Mouse (Mus musculus): Measurements from ENCODE around the gene Ets1. TPM values are rescaled to one million over a fixed set of nuclear protein-coding genes. Genes with fewer than 3 reads are reported as not detected.

Gene Ets1
- 17.6 and 34.5 TPM in 2 replicates for polyA plus RNA-seq (2015; fragmentation: Nextera tagmentation; extraction: Ambion mirVana)

DNA sequence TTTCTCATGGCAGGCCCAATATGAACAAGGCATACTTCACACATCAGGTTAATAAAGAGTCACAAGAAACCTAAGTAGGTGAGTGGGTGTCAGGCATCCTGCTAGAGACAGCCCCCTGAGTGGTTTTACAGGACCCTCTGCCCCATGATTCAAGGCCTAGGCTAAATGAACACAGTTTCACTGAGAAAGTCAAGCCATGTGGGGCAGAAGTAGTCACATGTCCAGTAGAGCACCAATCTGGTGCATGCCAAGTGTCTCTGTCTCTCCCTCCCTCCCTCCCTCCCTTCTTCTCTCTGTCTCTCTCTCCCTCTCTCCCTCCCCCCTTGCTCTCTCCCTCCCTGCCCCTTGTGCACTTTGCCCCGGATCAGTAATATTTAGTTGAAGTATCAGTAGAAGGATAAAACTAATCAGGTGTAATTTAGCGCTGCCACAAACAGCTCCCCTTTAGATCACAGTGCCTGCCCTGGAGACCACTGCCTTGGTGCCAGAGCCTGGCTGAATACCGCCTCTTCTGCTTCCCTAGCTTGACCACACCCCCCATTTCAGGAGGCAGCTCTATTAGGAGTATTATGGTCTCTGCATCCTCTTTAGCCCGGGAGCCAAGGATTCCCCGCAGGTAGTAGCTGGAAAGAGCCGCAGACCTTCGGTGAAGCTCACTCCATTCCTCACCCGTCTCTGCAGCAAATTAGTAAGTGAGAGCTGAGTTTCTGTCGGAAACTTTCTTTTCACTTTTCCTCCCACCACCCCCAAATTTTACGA lies at the start of gene Ets1:
Ets1 (plus strand) TSS at position 595 of the 759 bp plus-strand sequence.
- WGBS, result 3% methylated on average over 10 of the region's 10 CpGs
- H3K4me3 ChIP-seq (replicated peaks), result peak within 1 kb of the TSS; percentile 22

DNA sequence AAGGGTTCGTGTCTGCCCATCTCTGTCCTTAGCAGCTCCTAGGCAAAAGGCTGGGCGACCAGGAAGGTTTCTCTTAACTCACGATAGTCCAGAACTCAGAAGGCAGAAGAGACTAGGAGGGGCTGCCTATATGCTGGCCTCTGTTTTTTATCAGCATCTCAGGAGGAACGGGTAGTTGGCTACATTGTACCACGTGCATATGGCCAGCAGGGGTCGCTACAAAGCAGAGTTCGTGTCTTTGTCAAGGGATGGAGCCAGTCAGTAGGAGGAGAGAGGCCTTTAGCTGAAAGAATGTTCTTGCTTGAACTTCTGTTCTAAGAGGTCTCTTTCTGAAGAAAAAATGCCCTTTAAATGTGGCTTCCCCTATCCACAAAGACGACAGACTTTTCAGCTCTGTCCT lies 46.1 kb upstream of the Ets1 start:
- ATAC-seq (ENCODE audit: low FRiP score), result peak; percentile 60; the same call in 1 of the 2 replicates
- H3K4me1 ChIP-seq, result peaks cover 11% of the 10 kb centered on the region
- H3K4me2 ChIP-seq, result no peak overlapping the region
- 11% methylated on average over 8 of the region's 8 CpGs for WGBS
- H3K9ac ChIP-seq (replicated peaks), result no peak overlapping the region
- peaks cover 10% of the 10 kb centered on the region for H3K27me3 ChIP-seq (replicated peaks)
- H3K36me3 ChIP-seq, result no peaks in the 10 kb centered on the region
- H3K4me3 ChIP-seq (replicated peaks), result no peak overlapping the region
- H3K9me3 ChIP-seq (replicated peaks), result no peaks in the 10 kb centered on the region
- H3K27ac ChIP-seq (replicated peaks), result no peak overlapping the region

More for the DNA sequence above, at the start of gene Ets1:
- peak within 1 kb of the TSS; percentile 39 for H3K4me2 ChIP-seq
- no peak within 1 kb of the TSS for H3K9ac ChIP-seq (replicated peaks)
- no peaks in the 10 kb centered on the region for H3K9me3 ChIP-seq (replicated peaks)
- no peak for ATAC-seq (ENCODE audit: low FRiP score)
- no peak within 1 kb of the TSS for H3K27ac ChIP-seq (replicated peaks)
- peaks cover 29% of the 10 kb centered on the region for H3K27me3 ChIP-seq (replicated peaks)
- no peaks in the 10 kb centered on the region for H3K36me3 ChIP-seq
- H3K4me1 ChIP-seq, result peaks cover 4% of the 10 kb centered on the region; the same call in 1 of the 2 replicates

DNA sequence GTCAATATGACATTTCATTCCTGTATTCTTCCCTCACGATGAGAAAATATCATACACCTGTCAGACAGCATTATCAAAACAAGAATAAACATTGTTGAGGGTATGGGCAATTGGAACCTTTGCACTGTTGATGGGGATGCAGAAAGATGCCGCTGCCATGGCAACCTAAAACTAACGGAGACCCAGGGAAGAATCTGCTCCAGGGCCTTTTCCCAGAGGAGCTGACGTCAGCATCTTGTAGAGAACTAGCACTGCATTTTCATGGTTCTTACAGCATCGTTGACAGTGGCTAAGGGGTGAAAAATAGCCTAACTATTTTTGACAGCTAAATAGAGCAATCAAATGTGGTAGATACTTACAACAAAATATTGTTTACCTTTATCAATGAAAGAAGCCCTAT lies 45.5 kb upstream of the Ets1 start:
- no peak for ATAC-seq (ENCODE audit: low FRiP score)
- Histone ChIP-seq H3K27me3 (replicated peaks) (peaks cover 10% of the 10 kb centered on the region), H3K4me2 (no peak overlapping the region), H3K9ac (replicated peaks) (no peak overlapping the region), H3K36me3 (no peaks in the 10 kb centered on the region), H3K9me3 (replicated peaks) (no peaks in the 10 kb centered on the region), H3K4me3 (replicated peaks) (no peak overlapping the region), H3K27ac (replicated peaks) (no peak overlapping the region), H3K4me1 (peaks cover 11% of the 10 kb centered on the region)
- 39% methylated on average over 5 of the region's 5 CpGs for WGBS

DNA sequence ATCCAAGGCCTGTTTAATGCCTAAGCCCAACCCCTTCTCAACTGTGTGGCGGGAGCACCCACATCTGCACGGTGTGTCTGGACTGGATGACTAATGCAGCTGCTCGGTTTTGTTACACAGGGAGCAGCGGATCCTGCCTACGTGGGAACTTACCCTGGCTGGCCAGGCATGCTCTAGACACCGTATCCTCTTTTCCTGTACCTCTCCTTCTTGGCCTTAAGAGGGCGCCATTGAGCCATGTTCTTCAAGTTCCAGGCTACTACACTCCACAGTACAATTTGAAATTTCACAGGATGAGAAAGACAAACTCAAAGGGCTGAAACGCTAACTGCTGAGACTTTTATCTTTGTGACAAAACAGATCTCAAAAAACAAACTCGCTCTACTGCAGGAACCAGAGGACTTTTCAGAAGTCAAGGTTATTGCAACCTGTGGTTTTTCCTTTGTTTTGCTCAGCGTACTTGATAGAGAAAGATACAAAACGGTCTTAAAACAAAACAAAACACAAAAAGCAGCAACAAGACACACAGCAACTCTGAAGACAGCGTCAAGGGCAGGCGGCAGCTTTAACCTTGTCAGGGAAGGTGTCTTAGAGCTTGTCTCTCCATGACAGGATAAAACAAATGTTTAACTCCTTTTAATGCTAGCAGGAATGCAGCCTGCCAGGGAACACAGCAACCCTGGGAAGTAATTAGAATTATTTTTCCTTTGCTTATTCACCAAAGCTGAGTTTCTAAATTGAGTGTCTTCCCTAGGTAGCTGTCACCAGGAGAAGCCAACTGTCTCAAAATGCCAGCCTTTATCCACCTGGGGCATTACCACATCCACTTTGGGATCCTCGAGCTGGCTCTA lies 44.1 kb upstream of the Ets1 start:
- Histone ChIP-seq H3K9ac (replicated peaks) (no peak overlapping the region), H3K27ac (replicated peaks) (0 out of 2 replicates have a peak overlapping the region, but pooled peaks have one; percentile 4), H3K4me3 (replicated peaks) (no peak overlapping the region), H3K4me1 (peaks cover 11% of the 10 kb centered on the region), H3K4me2 (peak overlapping the region; percentile 33), H3K36me3 (no peaks in the 10 kb centered on the region), H3K27me3 (replicated peaks) (peaks cover 10% of the 10 kb centered on the region), H3K9me3 (replicated peaks) (no peaks in the 10 kb centered on the region)
- peak; percentile 91 for ATAC-seq (ENCODE audit: low FRiP score)
- 10% methylated on average over 14 of the region's 14 CpGs for WGBS

DNA sequence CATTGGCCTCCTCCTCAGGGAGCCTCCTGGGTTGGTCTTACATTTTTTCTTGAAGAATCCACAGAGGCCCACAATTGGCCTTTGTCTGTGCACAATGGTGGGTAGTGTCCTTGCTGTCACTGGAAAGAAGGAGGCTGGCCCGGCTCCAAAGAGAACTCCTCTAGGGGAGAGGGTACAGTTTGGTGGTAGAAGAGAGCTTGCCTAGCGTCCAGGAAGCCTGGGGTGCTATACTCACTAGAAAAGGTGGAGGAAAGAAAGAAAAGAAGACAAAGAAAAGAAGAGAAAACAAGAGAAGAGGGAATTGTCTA lies 43.5 kb upstream of the Ets1 start:
- peaks cover 10% of the 10 kb centered on the region for H3K27me3 ChIP-seq (replicated peaks)
- H3K36me3 ChIP-seq, result no peaks in the 10 kb centered on the region
- ATAC-seq (ENCODE audit: low FRiP score), result no peak
- H3K27ac ChIP-seq (replicated peaks), result 0 out of 2 replicates have a peak overlapping the region, but pooled peaks have one; percentile 4
- H3K9me3 ChIP-seq (replicated peaks), result no peaks in the 10 kb centered on the region
- no peak overlapping the region for H3K9ac ChIP-seq (replicated peaks)
- no peak overlapping the region for H3K4me2 ChIP-seq
- H3K4me1 ChIP-seq, result peaks cover 11% of the 10 kb centered on the region
- WGBS, result 15% methylated on average over 2 of the region's 2 CpGs
- H3K4me3 ChIP-seq (replicated peaks), result no peak overlapping the region

DNA sequence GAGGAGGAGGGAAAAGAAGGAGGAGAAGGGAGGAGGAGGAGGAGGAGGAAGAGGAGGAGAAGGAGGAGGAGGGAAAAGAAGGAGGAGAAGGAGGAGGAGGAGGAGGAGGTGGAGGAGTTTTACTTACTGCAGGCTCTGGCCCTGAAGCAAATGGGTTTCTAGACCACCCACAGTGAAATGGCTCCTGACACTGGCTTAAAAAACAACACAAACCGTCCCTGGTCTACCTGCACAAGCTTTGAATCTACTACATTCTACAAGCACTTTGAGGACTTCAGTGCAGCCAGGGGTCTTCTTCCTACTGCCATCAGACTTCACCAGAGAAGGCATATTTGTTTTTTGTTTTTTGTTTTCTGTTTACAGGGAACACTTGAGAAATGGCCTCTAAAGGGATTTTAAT lies 42.2 kb upstream of the Ets1 start:
- no peak for ATAC-seq (ENCODE audit: low FRiP score)
- no peak overlapping the region for H3K4me2 ChIP-seq
- peaks cover 10% of the 10 kb centered on the region for H3K27me3 ChIP-seq (replicated peaks)
- no peak overlapping the region for H3K9ac ChIP-seq (replicated peaks)
- H3K4me3 ChIP-seq (replicated peaks), result no peak overlapping the region
- H3K36me3 ChIP-seq, result no peaks in the 10 kb centered on the region
- H3K4me1 ChIP-seq, result peaks cover 11% of the 10 kb centered on the region
- no peaks in the 10 kb centered on the region for H3K9me3 ChIP-seq (replicated peaks)
- WGBS, result 11% methylated on average over 1 of the region's 1 CpGs
- H3K27ac ChIP-seq (replicated peaks), result no peak overlapping the region

DNA sequence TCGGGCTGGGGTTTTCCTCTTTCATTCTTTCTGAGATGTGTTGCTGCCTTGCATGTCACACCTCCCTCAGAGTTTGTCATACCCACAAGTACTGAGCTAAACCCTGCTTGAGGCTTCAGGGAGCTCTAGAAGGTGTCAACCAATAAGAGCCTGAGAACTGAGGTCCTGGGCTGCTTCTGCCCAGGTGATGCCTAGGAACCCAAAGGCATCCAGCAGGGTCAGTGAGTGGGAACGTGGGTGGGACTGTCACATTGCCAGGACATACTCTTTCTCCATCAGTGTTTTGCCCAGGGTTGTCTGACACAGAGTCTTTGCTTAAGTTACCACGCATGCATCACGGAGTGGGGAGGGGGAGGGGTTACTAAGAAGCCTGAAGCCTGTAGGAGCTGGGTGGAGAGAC lies 41.7 kb upstream of the Ets1 start:
- Histone ChIP-seq H3K4me1 (peaks cover 11% of the 10 kb centered on the region), H3K27me3 (replicated peaks) (peaks cover 10% of the 10 kb centered on the region), H3K4me2 (no peak overlapping the region), H3K9me3 (replicated peaks) (no peaks in the 10 kb centered on the region), H3K36me3 (no peaks in the 10 kb centered on the region), H3K27ac (replicated peaks) (no peak overlapping the region), H3K4me3 (replicated peaks) (no peak overlapping the region), H3K9ac (replicated peaks) (no peak overlapping the region)
- 57% methylated on average over 4 of the region's 4 CpGs for WGBS
- no peak for ATAC-seq (ENCODE audit: low FRiP score)

DNA sequence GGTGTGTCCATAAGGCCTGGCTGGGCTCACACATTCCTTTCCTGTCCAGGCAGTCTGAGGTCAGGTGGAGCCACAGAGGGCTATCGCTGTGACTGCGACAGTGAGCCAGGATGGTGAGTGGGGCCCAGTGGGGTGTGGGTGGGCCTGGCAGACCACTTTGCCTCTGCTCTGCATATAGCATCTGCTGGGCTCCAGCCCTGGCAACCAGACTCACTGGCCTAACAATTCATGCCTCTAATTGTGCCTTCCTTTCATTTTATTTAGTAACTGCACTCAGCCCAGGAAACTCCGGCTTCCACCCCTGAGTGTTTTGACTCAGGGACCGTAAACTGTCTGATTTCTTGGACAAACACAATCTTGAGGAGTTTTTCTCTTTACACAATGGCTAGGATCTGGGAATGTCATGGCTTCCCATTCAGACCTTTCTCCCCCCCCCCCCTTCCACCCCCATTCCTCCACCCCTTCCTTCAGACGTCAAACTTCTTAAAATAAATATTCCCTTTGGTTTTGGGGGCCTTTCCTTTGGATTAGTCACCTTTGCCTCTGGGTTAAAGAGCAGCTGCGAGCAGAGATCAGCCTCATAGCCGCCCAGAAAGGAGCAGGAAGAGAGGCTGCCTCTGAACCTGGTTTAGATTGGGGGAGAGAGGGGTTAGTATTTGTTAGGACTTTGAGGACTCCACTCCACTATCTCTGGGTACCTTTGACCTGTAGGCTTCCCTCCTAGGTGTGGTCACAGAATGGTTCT lies 40.8 kb upstream of the Ets1 start:
- Histone ChIP-seq H3K27me3 (replicated peaks) (peaks cover 10% of the 10 kb centered on the region), H3K4me3 (replicated peaks) (no peak overlapping the region), H3K27ac (replicated peaks) (no peak overlapping the region), H3K4me2 (no peak overlapping the region), H3K9ac (replicated peaks) (no peak overlapping the region), H3K36me3 (no peaks in the 10 kb centered on the region), H3K4me1 (peaks cover 11% of the 10 kb centered on the region), H3K9me3 (replicated peaks) (no peaks in the 10 kb centered on the region)
- no peak for ATAC-seq (ENCODE audit: low FRiP score)
- WGBS, result 44% methylated on average over 7 of the region's 7 CpGs

DNA sequence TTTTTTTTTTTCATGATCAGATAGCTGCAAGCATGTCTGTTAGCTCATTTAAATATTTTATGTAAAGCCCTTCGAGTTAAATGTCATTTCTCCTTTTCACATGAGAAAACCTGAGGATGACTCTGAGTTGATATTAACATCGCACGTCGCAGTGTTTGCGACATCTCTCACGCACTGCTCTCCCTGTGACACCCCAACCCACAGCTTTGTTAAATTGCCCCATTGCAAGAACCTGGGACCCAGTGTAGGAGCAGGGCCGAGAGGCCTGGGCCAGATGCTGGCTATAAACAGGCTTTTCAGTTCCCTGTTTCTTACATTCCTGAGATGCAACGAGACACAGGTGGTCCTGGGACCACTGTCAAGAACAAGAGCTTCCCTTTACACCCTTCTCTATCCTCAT lies 39.7 kb upstream of the Ets1 start:
- Histone ChIP-seq H3K9ac (replicated peaks) (no peak overlapping the region), H3K27me3 (replicated peaks) (peaks cover 10% of the 10 kb centered on the region)
- WGBS, result 71% methylated on average over 8 of the region's 8 CpGs

DNA sequence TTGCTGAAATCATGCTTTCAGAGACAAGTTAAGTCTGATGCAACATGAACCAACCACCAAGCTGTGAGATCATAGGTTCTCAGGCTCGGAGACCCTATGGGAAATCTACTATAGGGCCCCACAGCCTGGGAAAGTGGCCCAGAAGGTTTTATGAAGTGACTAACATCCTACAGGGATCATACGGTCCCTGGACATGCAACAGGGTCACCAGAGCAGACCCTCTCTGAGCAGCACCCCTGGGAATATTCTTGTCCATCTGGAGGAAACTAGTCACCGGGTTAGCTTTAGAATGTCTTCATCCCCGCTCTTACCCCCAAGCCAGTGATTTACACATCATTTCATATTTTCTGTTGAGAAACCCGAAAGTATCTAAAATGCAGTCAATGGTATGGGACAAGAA lies 34.1 kb upstream of the Ets1 start:
- Histone ChIP-seq H3K4me2 (no peak overlapping the region), H3K9me3 (replicated peaks) (no peaks in the 10 kb centered on the region), H3K9ac (replicated peaks) (no peak overlapping the region), H3K27me3 (replicated peaks) (peaks cover 6% of the 10 kb centered on the region; the same call in 1 of the 2 replicates), H3K4me3 (replicated peaks) (no peak overlapping the region), H3K27ac (replicated peaks) (no peak overlapping the region), H3K4me1 (no peaks in the 10 kb centered on the region), H3K36me3 (no peaks in the 10 kb centered on the region)
- WGBS, result 94% methylated on average over 5 of the region's 5 CpGs
- ATAC-seq (ENCODE audit: low FRiP score), result no peak

More for the DNA sequence above, 39.7 kb upstream of the Ets1 start:
- Histone ChIP-seq H3K9me3 (replicated peaks) (no peaks in the 10 kb centered on the region), H3K4me3 (replicated peaks) (no peak overlapping the region), H3K27ac (replicated peaks) (no peak overlapping the region), H3K36me3 (no peaks in the 10 kb centered on the region), H3K4me2 (no peak overlapping the region), H3K4me1 (peaks cover 8% of the 10 kb centered on the region)
- no peak for ATAC-seq (ENCODE audit: low FRiP score)

DNA sequence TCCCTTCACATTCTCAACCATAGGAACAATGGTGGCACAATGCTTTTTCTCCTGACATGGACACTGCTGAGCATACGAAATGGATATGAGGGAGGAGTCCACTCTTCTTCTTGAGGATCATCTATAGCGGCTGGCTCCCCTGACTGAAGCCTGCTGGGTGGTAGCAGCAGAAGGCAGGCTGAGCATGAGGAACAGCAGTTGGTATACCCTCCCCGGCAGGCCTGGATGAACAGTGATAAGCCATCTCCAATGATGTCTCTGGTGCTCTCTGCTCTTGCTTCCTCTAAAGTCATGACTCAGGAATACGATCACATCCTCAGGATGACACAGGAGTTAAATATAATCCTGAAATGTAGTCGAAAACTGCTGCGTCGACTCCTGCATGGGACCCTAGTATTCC lies 32.9 kb upstream of the Ets1 start:
- no peak for ATAC-seq (ENCODE audit: low FRiP score)
- H3K4me2 ChIP-seq, result no peak overlapping the region
- 89% methylated on average over 7 of the region's 7 CpGs for WGBS

More for the DNA sequence above, 32.9 kb upstream of the Ets1 start:
- Histone ChIP-seq H3K27me3 (replicated peaks) (peaks cover 6% of the 10 kb centered on the region; the same call in 1 of the 2 replicates), H3K9ac (replicated peaks) (no peak overlapping the region), H3K9me3 (replicated peaks) (no peaks in the 10 kb centered on the region), H3K4me3 (replicated peaks) (no peak overlapping the region), H3K27ac (replicated peaks) (no peak overlapping the region), H3K36me3 (no peaks in the 10 kb centered on the region), H3K4me1 (no peaks in the 10 kb centered on the region)
